Mouse (Mus musculus) spleen, postnatal 14 days (tissue): ENCODE results near the gene Zfp13.
"Not testable (repeated sequence)": the region's sequence is repeated elsewhere in the genome, so short reads cannot be mapped to it uniquely, and the experiment has no call there.

ENCODE experiments used
- DNase-seq, 2 experiments: peaks; one replicate each; pipeline ENCODE4 v3.0.0; 2021 to 2022; ENCODE audit warnings: low spot score in 2 of 2

The Zfp13 gene

DNA sequence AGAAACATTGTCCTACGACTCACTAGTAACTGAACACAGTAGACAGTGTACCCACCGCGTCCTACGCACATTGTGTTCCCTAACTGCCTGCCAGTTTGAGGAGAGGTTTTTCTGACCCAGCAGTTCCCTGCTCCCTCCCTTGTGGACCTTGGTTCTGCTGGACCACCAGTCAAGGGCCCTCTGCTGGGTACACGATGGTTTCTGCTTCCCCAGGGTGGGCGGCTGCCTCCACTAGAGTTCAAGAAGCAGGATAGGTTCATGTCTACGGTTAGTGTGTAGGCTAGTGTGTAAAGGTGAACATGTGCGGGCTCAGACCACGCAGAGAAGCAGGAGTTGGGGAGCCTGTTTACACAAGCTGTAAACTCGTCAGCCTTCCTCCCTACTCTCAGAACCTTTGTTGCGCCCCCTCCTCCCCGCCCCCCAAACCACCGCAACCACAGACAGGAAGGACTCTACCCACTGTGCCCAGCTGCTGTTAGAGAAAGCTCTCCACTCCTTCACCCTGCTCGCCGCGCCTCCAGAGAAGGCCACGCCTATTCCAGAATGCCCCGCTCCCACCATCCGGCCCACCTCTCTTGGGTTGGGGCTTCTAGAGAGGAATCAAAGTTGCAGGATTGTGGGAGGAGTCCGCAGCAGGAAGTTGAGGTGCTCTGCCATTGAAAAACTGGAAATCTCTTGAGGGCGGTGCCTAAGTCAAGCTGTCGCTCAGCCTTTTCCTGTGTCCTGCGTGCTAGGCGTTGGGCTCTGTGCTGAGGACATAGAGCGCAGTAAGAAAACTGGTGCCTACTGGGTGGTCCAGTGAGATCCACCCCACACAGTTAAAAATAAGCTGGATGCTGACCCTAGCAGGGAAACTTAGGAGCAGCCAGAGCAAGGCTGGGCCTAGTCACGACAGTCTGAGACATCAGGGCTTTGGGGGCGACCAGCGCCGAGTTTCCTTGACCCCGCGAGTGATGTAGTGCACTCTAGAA lies at the start of gene Zfp13:
TSS of gene Zfp13 (minus strand) at position 906 of the 971 bp plus-strand sequence.
- peak; percentile 57 to 60 for DNase-seq

DNA sequence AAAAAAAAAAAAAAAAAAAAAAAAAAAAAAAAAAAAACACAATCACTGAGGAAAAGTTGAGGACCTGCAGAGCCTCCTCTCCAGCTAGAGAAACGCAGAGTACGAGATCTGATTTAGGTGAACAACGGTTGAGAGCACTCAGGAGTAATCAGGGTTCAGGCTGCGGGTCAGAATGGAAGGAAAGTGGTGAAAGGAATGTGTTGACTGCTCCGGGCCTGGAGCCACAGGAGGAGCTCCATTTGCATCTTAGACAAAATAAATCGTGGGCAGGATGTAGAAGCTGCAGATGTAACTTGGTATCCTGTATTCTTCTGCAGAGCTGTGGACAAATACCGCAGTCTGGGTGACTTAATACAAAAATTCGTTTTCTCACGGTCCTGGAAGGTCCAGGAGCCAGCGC lies 46.6 kb upstream of the Zfp13 start:
- DNase-seq: no peak

DNA sequence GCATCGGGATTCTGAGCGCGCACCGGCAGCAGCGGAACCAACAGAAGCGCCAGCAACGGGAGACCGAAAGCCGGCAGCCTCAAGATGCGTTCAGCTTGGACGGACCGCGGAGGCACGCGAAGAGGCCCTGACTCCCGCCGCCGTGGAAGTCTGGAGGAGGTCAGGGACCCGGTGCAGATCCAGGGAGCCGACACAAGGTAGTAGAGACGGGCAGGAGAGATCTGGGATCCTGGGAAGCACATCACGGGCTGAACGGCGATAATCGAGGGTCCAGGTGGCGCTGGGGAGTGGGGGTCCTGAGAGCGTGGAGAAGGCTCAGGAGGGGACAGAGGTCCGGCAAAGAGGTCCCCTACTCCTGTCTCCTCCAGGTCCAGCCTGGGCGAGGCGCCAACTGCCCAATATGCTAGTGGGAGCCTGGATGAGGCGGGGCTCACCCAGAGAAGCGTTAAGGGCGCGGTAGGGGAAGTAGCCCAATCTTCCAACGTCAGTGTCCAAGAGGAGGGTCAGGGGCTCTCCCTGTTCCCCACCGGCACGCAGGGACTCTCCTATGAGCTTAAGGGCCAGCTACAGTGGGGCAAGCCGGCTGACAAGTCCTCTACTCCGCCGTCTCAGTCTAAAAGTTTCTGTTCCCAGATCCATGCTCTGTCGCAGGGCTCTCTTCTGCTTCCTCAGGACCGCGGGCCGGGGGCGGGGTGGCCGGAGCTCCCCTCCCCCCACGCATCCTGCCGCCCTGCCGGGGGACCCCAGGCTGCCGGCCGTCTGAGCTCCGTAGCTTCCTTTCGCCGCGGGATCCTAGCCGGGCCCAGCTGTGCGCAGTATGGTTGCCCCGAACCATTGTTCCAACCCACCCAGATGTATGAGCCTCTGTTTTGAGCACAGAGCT lies 45.6 kb upstream of the Zfp13 start, which contains the start of gene Mmp25:
TSS of gene Mmp25 (minus strand) at position 665 of the 883 bp plus-strand sequence.
- DNase-seq: no peak

DNA sequence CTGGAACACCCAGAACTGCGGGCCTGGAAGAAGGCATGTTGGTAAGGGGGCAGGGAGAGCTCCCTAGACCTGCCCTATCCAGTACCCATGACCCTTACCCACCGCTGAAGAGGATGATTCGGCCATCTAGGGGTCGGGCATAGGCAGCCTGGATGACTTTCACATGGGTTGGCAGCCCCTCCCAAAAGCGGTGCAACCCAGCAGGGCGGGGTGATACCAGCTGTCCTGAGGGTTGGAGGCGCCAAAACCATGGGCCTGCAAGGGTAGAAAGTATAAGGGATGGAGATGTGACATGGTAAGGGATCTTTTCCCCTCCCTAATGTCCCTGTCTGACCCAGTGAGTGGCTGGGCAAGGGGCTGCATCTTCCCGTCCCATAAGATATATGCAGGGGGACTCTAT lies 32.0 kb upstream of the Zfp13 start:
- DNase-seq: no peak

DNA sequence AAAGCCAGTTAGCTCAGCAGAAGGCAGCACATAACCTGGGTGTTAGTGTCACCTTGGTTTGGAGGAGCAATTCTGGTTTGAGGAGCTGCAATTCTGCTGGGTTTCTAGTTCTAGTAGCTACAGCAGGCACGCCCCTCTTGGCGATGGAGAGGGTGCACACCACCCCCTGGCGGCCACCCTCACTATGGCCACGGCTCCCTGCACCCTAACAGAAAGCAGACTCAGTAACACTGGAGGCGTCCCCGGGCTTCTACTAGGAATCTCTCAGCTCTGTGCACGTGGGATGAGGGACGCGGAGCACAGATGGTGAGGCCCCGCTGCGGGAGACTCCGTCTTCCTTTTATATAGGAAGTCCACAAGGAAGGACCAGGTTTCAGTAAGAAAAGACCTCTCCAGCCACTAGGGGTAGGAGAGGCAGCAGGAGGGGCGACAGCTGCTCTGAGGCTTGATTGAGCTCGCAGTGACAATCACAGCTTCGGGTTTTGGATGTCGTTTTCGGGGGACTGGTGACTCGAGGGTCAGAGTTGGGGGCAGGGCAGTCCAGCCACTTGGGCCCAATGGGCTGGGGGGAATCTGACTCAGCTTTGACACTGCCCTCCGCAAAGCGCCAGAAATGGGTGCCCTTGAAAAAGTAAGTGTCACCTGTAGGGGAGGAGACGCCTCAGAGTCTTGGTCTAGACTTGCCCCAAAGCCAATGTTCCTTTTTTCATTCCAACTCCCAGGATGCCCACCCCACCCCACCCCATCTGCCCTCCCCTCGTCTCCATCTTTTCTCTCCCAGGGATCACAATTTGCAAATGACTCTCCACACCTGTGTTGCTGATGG lies 31.1 kb upstream of the Zfp13 start:
- peak; percentile 51 to 71 for DNase-seq

- DNase-seq: no peak
These were observed 28.5 kb upstream of the Zfp13 start for GRCm38 (mm10) chr17:23627813-23628212.

DNA sequence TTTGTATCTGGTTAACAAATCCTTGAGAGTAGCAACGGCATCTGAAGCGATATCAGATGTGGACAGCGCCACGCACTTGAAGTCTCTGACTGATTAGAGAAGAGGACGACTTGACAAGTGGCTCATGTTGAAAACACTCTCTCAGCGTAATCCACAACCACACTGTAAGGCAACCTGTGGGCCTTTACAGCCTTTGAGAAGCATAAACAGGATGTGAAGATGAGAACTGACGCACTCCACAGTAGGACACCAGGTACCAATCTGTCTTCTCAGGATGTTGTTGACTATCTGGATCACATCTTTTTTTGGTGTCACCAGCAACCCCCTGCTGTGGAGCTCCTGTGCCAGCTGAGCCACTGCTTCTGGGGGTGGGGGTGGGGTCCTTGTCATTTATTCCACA lies 21.1 kb upstream of the Zfp13 start:
- DNase-seq: no peak

DNA sequence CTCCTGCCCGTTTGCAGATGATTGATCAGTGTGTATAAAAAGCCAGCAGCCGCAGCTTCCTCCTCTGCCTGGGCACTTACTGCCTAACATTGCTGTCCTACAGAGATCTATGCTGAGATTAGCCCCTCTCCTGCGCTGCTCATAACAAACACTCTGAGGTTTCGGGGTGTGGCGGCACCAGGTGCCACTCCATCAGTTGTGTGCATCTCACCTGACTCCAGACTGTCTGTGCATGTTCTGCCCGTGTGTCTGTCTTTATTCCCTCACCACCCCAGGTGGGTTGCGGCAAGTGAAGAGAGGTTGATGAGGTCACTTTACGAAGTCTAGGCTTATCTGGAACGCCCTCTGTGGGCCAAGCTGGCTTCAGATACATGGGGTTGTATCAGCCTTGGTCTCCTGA lies 17.8 kb upstream of the Zfp13 start:
- DNase-seq: no peak

DNA sequence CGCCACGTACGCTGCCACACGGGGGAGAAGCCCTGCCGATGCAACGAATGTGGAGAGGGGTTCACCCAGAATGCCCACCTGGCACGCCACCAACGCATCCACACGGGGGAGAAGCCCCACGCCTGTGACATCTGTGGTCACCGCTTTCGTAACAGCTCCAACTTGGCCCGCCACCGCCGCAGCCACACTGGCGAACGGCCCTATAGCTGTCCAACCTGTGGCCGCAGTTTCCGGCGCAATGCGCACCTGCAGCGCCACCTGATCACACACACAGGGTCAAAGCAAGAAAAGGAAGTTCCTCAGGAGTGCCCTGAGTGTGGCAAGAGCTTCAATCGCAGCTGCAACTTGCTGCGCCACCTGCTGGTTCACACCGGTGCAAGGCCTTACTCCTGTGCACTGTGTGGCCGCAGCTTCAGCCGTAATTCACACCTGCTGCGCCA lies 11.1 kb upstream of the Zfp13 start:
- DNase-seq: peak; percentile 52 to 67

GRCm38 (mm10) chr17:23609612-23610011 lies 10.3 kb upstream of the Zfp13 start:
- no peak for DNase-seq

DNA sequence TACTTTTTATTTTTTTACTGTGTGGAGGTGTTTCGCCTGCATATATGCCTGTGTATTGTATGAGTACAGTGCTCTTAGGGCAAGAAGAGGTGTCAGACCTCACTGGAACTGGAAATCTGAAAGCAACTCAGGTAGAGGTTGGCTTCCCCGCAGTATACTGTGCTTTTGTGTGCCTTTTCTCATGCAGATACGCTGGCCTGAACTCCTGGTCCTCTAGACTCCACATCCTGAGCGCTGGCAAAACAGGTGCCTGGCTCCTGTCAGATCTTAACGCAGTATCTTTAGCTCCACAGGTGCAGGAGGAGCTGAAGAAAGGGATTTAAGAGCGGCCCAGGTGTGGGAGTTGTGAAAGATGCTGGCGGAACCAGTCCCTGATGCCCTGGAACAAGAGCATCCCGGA lies 5.9 kb upstream of the Zfp13 start:
- DNase-seq: no peak

- no peak for DNase-seq
These were observed 5.1 kb upstream of the Zfp13 start for GRCm38 (mm10) chr17:23604394-23604793.

DNA sequence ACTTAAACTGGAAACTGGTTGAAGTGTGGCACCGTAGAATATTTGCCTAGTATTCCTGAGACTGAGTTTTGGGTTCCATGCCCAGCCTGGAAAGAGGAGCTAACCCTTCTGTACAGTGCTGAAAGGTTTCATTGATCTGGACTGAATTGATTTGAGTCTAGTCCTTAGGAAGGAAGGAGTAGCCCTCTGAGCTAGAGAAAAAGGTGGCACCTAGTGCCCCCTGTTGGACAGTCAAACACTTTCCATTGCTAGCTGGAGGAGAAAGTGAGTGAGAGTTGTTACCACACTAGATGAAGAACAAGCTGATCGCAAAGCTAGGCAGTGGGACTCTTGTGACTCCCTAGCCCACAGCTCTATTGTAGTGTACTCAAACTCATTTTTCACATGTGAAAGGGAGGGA lies 4.3 kb upstream of the Zfp13 start:
- no peak for DNase-seq

DNA sequence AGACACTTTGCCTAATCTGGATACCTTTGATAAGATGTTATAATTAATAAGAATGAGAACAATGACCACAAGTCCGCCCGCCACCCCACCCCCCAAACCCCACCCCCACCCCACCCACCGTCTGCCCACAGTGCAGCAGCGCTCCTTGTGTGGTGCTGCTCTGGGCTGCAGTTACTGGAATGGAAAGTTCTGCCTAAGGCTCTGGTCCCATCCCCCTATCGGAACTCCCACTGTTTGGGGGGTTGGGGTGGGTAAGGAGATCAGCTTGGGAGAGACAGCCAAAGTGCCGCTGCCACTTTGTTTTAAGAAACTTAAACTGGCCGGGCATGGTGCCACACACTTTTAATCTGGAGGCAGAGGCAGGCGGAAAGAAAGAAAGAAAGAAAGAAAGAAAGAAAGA lies 3.8 kb upstream of the Zfp13 start:
- no peak for DNase-seq

GRCm38 (mm10) chr17:23601836-23602585 lies 2.7 kb upstream of the Zfp13 start:
- DNase-seq: no peak

DNA sequence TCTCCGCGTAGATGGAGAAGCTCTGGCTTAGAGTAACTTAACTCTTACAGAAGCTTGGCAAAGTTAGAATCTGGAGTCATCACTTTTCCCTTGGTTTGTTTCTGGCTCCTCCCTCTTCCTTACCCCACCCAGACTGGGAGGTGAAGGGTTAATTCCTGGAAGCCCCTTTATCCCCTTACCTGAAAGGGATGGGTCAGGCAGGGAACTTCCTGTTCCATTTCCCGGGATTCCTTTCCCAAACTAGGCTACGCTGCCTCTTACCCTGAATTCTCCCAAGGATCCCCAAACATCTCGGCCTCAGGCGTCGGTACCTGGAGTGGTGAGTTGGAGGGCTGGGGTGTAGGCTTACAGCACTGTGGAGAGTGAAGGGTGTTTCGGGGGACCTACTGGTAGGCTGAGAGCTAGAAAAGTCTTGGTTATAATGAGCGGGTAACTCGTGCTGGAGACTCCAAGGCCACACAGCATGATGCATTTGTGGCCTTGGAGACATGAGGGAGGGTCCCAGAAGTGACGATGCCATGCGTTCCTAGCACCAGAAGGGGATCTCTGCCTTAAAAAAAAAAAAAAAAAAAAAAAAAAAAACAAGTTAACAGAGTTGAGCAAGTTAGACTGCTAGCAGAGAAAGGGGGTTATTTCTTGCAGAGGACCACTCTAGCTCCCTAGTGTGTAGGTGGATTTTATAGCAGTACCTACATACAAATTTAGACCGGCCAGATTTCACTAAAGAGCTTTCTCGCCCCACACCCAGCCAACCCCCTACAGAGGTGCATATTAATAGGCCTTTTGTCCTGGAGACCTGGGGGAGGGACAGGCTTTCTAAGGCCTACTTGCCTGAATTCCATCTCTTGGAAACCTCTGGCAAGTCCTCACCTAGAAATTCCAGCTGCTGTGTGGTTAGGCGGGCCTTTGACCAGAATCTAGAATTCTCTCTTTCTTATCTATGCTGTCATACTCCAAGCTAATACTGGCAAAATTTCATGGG lies 1.6 kb upstream of the Zfp13 start, which contains the start of gene Zscan10:
TSS of gene Zscan10 (plus strand) at position 216 of the 982 bp plus-strand sequence.
- no peak for DNase-seq

GRCm38 (mm10) chr17:23599605-23600063 lies 347 bp upstream of the Zfp13 start:
- no peak for DNase-seq

- DNase-seq: not testable (repeated sequence)
These were observed 4.1 kb downstream of the Zfp13 start for GRCm38 (mm10) chr17:23595139-23595538.

DNA sequence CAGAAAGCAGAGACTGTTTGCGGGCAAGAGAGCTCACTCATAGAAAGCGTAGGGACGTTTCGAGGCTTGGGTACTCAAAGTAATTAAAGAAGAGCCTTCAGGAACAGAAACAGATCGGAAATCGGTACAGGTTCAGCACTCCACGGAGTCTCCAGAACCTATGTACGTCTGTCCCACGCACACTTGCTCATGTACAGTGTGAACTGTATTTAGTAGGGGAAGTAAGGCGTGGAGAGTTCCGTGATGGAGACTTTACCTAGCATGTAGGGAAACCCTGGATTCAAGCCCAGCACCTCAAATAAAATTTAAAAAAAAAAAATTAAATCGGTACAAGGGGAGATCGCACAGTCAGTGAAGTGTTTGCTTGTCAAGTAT lies 6.4 kb downstream of the Zfp13 start:
- no peak for DNase-seq
